Mouse (Mus musculus) liver, embryonic 13.5 days (tissue): ENCODE measurements around the gene Dpysl5. TPM values are rescaled to one million over a fixed set of nuclear protein-coding genes. Genes with fewer than 3 reads are reported as not detected.
"Not testable (repeated sequence)": the region's sequence is repeated elsewhere in the genome, so short reads cannot be mapped to it uniquely, and the experiment has no call there.

Source experiments
- ATAC-seq: fragments of 200-750 bp; cut with Nextera tagmentation; 2 replicates; pipeline ENCODE4 v1.8.0; 2017; ENCODE audit warnings: low read depth, mild to moderate bottlenecking, moderate number of reproducible peaks, moderate library complexity
- DNase-seq: peaks from one replicate; pipeline ENCODE4 v3.0.0; 2022
- H3K27ac ChIP-seq: fragments of 300-500 bp; sonication (generic); 2 replicates; pipeline ENCODE4 v1.5.1; 2015; ENCODE audit warnings: moderate library complexity, mild to moderate bottlenecking, inconsistent platforms
- H3K27me3 ChIP-seq: fragments of 300-500 bp; sonication (generic); 2 replicates; pipeline ENCODE4 v1.6.1; 2015; ENCODE audit warnings: mild to moderate bottlenecking, inconsistent platforms
- H3K36me3 ChIP-seq: fragments of 300-500 bp; sonication (generic); 2 replicates; pipeline ENCODE4 v1.6.1; 2015; ENCODE audit warnings: mild to moderate bottlenecking, inconsistent platforms
- H3K4me1 ChIP-seq: fragments of 300-500 bp; sonication (generic); replicated peaks from 2 replicates; pipeline ENCODE4 v1.6.1; 2015; ENCODE audit warnings: inconsistent platforms
- H3K4me2 ChIP-seq: fragments of 300-500 bp; sonication (generic); 2 replicates; pipeline ENCODE4 v1.6.1; 2015; ENCODE audit warnings: inconsistent platforms, mild to moderate bottlenecking, moderate library complexity
- H3K4me3 ChIP-seq: fragments of 300-500 bp; sonication (generic); replicated peaks from 2 replicates; pipeline ENCODE4 v1.5.1; 2015; ENCODE audit warnings: mild to moderate bottlenecking, inconsistent platforms
- H3K9ac ChIP-seq: fragments of 300-500 bp; sonication (generic); 2 replicates; pipeline ENCODE4 v1.6.1; 2015; ENCODE audit warnings: mild to moderate bottlenecking, inconsistent platforms
- H3K9me3 ChIP-seq: fragments of 300-500 bp; sonication (generic); replicated peaks from 2 replicates; pipeline ENCODE4 v1.6.1; 2016; ENCODE audit warnings: inconsistent platforms
- WGBS: fragments of 180-500 bp; shearing (Covaris S2); methylation state at CpG from one replicate; pipeline ENCODE4 v1.1.7; 2015; ENCODE audit not compliant: insufficient replicate concordance; 5-methylcytosine and 5-hydroxymethylcytosine counted together
- polyA plus RNA-seq: library from polyadenylated mRNA; unstranded; fragments of >200 nt; fragmentation: Nextera tagmentation; extraction: Ambion mirVana; gene quantifications from 2 replicates; pipeline ENCODE4 v1.2.1, GENCODE M21; 2015

Dpysl5 gene
- polyA plus RNA-seq, 1 experiment from 2014 or later = 0.33 TPM

GRCm38 (mm10) chr5:30676800-30677199, 34.6 kb upstream of the Dpysl5 start:
- ATAC-seq (no peak), DNase-seq (no peak)
- no peak overlapping the region for H3K4me2 ChIP-seq
- 85% methylated on average over 7 of the region's 7 CpGs for WGBS
- H3K4me1 ChIP-seq = peaks cover 4% of the 10 kb centered on the region; the same call in 1 of the 2 replicates
- H3K27me3 ChIP-seq = no peaks in the 10 kb centered on the region
- H3K4me3 ChIP-seq = no peak overlapping the region
- no peaks in the 10 kb centered on the region for H3K9me3 ChIP-seq
- no peak overlapping the region for H3K27ac ChIP-seq
- peaks cover 58% of the 10 kb centered on the region for H3K36me3 ChIP-seq
- H3K9ac ChIP-seq = no peak overlapping the region

GRCm38 (mm10) chr5:30678069-30678468, 33.3 kb upstream of the Dpysl5 start:
- not testable (repeated sequence) for DNase-seq, ATAC-seq, H3K27ac ChIP-seq, H3K9me3 ChIP-seq, H3K4me1 ChIP-seq, H3K4me2 ChIP-seq, H3K27me3 ChIP-seq, H3K9ac ChIP-seq, H3K4me3 ChIP-seq
- H3K36me3 ChIP-seq = peaks cover 45% of the 10 kb centered on the region
- 81% methylated on average over 3 of the region's 3 CpGs for WGBS

- no peak for DNase-seq
- Histone ChIP-seq H3K9ac (no peak overlapping the region), H3K9me3 (no peaks in the 10 kb centered on the region), H3K4me1 (no peaks in the 10 kb centered on the region), H3K4me3 (no peak overlapping the region), H3K4me2 (no peak overlapping the region), H3K36me3 (peaks cover 38% of the 10 kb centered on the region), H3K27me3 (no peaks in the 10 kb centered on the region), H3K27ac (no peak overlapping the region)
- 79% methylated on average over 4 of the region's 4 CpGs for WGBS
- no peak for ATAC-seq
These were observed 32.6 kb upstream of the Dpysl5 start for GRCm38 (mm10) chr5:30678722-30679296.

GRCm38 (mm10) chr5:30679593-30679992, 31.8 kb upstream of the Dpysl5 start:
- no peaks in the 10 kb centered on the region for H3K27me3 ChIP-seq
- ATAC-seq (no peak), DNase-seq (no peak)
- H3K27ac ChIP-seq = no peak overlapping the region
- H3K4me3 ChIP-seq = no peak overlapping the region
- peaks cover 30% of the 10 kb centered on the region for H3K36me3 ChIP-seq
- no peaks in the 10 kb centered on the region for H3K9me3 ChIP-seq
- H3K4me1 ChIP-seq = no peaks in the 10 kb centered on the region
- no peak overlapping the region for H3K9ac ChIP-seq
- WGBS = 41% methylated on average over 5 of the region's 5 CpGs
- H3K4me2 ChIP-seq = no peak overlapping the region

GRCm38 (mm10) chr5:30681970-30682369, 29.4 kb upstream of the Dpysl5 start:
- DNase-seq = no peak
- no peak overlapping the region for H3K27ac ChIP-seq
- no peak overlapping the region for H3K9ac ChIP-seq
- H3K4me1 ChIP-seq = no peaks in the 10 kb centered on the region
- H3K4me2 ChIP-seq = no peak overlapping the region
- no peak for ATAC-seq
- no peak overlapping the region for H3K4me3 ChIP-seq
- no peaks in the 10 kb centered on the region for H3K9me3 ChIP-seq
- peaks cover 7% of the 10 kb centered on the region for H3K36me3 ChIP-seq
- WGBS = 72% methylated on average over 5 of the region's 5 CpGs
- no peaks in the 10 kb centered on the region for H3K27me3 ChIP-seq

GRCm38 (mm10) chr5:30682967-30683600, 28.3 kb upstream of the Dpysl5 start:
- ATAC-seq (no peak), DNase-seq (no peak)
- Histone ChIP-seq H3K27me3 (no peaks in the 10 kb centered on the region), H3K36me3 (peaks cover 1% of the 10 kb centered on the region; the same call in 1 of the 2 replicates), H3K4me1 (no peaks in the 10 kb centered on the region), H3K27ac (no peak overlapping the region), H3K4me2 (no peak overlapping the region), H3K4me3 (no peak overlapping the region), H3K9me3 (no peaks in the 10 kb centered on the region), H3K9ac (no peak overlapping the region)

GRCm38 (mm10) chr5:30683993-30684392, 27.4 kb upstream of the Dpysl5 start:
- no peaks in the 10 kb centered on the region for H3K4me1 ChIP-seq
- H3K27ac ChIP-seq = no peak overlapping the region
- WGBS = 55% methylated on average over 3 of the region's 3 CpGs
- H3K9ac ChIP-seq = no peak overlapping the region
- H3K4me2 ChIP-seq = no peak overlapping the region
- no peaks in the 10 kb centered on the region for H3K36me3 ChIP-seq
- H3K9me3 ChIP-seq = no peaks in the 10 kb centered on the region
- no peak overlapping the region for H3K4me3 ChIP-seq
- no peaks in the 10 kb centered on the region for H3K27me3 ChIP-seq
- ATAC-seq = no peak
- DNase-seq = no peak

- Histone ChIP-seq H3K4me3 (no peak overlapping the region), H3K36me3 (no peaks in the 10 kb centered on the region), H3K4me2 (no peak overlapping the region), H3K4me1 (no peaks in the 10 kb centered on the region), H3K27ac (no peak overlapping the region), H3K27me3 (no peaks in the 10 kb centered on the region), H3K9me3 (no peaks in the 10 kb centered on the region), H3K9ac (no peak overlapping the region)
- no peak for ATAC-seq
- 41% methylated on average over 3 of the region's 3 CpGs for WGBS
- DNase-seq = no peak
These were observed 24.6 kb upstream of the Dpysl5 start for GRCm38 (mm10) chr5:30686781-30687180.

GRCm38 (mm10) chr5:30700361-30701000, 10.9 kb upstream of the Dpysl5 start:
- Histone ChIP-seq H3K4me1 (peaks cover 3% of the 10 kb centered on the region; the same call in 1 of the 2 replicates), H3K27me3 (peaks cover 7% of the 10 kb centered on the region; the same call in 1 of the 2 replicates), H3K9ac (no peak overlapping the region), H3K4me3 (no peak overlapping the region), H3K4me2 (no peak overlapping the region), H3K36me3 (no peaks in the 10 kb centered on the region), H3K27ac (no peak overlapping the region), H3K9me3 (no peaks in the 10 kb centered on the region)
- 48% methylated on average over 8 of the region's 8 CpGs for WGBS
- ATAC-seq (no peak), DNase-seq (no peak)

GRCm38 (mm10) chr5:30701373-30701772, 10.0 kb upstream of the Dpysl5 start:
- not testable (repeated sequence) for H3K4me1 ChIP-seq, H3K4me2 ChIP-seq, ATAC-seq, H3K9ac ChIP-seq, H3K4me3 ChIP-seq, H3K27me3 ChIP-seq, DNase-seq, H3K9me3 ChIP-seq, H3K36me3 ChIP-seq, H3K27ac ChIP-seq
- WGBS = 38% methylated on average over 4 of the region's 4 CpGs

GRCm38 (mm10) chr5:30701866-30702265, 9.5 kb upstream of the Dpysl5 start:
- no peak overlapping the region for H3K4me2 ChIP-seq
- no peaks in the 10 kb centered on the region for H3K9me3 ChIP-seq
- DNase-seq (no peak), ATAC-seq (no peak)
- H3K4me1 ChIP-seq = peaks cover 3% of the 10 kb centered on the region; the same call in 1 of the 2 replicates
- no peak overlapping the region for H3K27ac ChIP-seq
- peaks cover 9% of the 10 kb centered on the region; the same call in 1 of the 2 replicates for H3K27me3 ChIP-seq
- WGBS = 56% methylated on average over 3 of the region's 3 CpGs
- H3K4me3 ChIP-seq = no peak overlapping the region
- no peak overlapping the region for H3K9ac ChIP-seq
- no peaks in the 10 kb centered on the region for H3K36me3 ChIP-seq
